8 mouse cellular contexts compared by ENCODE assay signal in the genomic region with DNA sequence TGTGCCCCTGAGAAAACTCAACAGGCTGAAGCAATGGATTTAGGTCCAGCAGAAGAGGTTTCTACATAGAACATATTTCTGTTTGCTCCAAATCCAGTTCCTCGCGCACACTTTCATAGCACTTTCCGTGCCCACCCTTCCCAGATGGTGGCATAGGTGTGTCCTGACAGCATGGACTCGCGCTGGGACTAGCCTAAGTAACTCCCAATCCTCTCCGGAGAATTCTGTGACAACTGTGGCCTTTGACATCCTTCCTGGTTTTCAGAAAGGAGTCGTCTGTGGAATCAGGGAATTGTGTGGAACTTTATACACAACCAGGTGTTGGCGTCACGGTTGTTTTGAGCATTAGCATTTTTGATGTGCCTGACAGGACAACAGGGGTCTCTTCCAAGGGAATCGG. TPM values are rescaled to one million over a fixed set of nuclear protein-coding genes. Genes with fewer than 3 reads are reported as not detected.
DNase-seq lines count a peak whose midpoint lies in the region.

No protein-coding gene starts in this region.

- peaks cover 23% of the 10 kb centered on the region for H3K4me1 ChIP-seq in erythroblast, embryonic 14.5 days (ENCODE audit: control insufficient read depth)

- H3K4me3 ChIP-seq in erythroblast, embryonic 14.5 days (replicated peaks) = peak overlapping the region; percentile 89

- no peaks in the 10 kb centered on the region for H3K9me3 ChIP-seq in erythroblast, embryonic 14.5 days (ENCODE audit: control insufficient read depth, low read length)

- H3K27me3 ChIP-seq in erythroblast, embryonic 14.5 days (ENCODE audit: control insufficient read depth) = peaks cover 2% of the 10 kb centered on the region

- peak; percentile 12 for DNase-seq in left cerebral cortex, adult 11 months (ENCODE audit: low spot score)
- no peak for DNase-seq in left cerebral cortex, postnatal 36 days (ENCODE audit: low spot score in 2 of 2)
- peak; percentile 50 for DNase-seq in adipocyte (ENCODE audit: low spot score)
- DNase-seq in hindlimb bud, embryonic 11.5 days (ENCODE audit: extremely low spot score, low read depth, low spot score) = peak; percentile 5
- peak; percentile 19 for DNase-seq in lung, postnatal 36 days
- DNase-seq in testis, postnatal 14 days (ENCODE audit: low spot score) = peak; percentile 42
- no peak for DNase-seq in B cell, adult 2 months

- intact Hi-C loops in left cerebral cortex, postnatal 36 days (cut with DNase I) = loop anchor here (5.0 kb wide), 1 partner anchor 521 kb away; the partner anchor contains the start of gene Gphn

- H3K36me3 ChIP-seq in erythroblast, embryonic 14.5 days (ENCODE audit: control insufficient read depth) = no peaks in the 10 kb centered on the region

RNA-seq across cellular contexts. Expression of gene Mpp5, which starts 0.6 kb away (rescaled TPM):
- total RNA-seq in left cerebral cortex, postnatal 36 days (2021) = 10 to 100 TPM; 21.3 to 31.9 TPM
- polyA plus RNA-seq in erythroblast, embryonic 14.5 days (2012) = 0.04 and 0.05 TPM in 2 replicates

RNA-seq across cellular contexts. Expression of gene Fam71d, which starts 56.8 kb away (rescaled TPM):
- total RNA-seq in left cerebral cortex, postnatal 36 days (2021) = 1 to 10 TPM in 1 of 2 experiments, under 1 TPM in 1; 0.57 to 1.2 TPM
- 0.05 TPM in 1 of 2 replicates, not detected in the other for polyA plus RNA-seq in erythroblast, embryonic 14.5 days (2012)

Comparison
In these comparisons a context has a peak if more than half of its experiments do, and no peak if none do; other contexts are left out.
1. DNase-seq: peak in left cerebral cortex, adult 11 months (single experiment), adipocyte (single experiment), hindlimb bud, embryonic 11.5 days (single experiment), lung, postnatal 36 days (single experiment) and testis, postnatal 14 days (single experiment); none in left cerebral cortex, postnatal 36 days (0 of 2) and B cell, adult 2 months (0 of 2).